Mouse (Mus musculus) embryonic fibroblast, embryonic 13.5 days (primary cell): ENCODE measurements around the gene Krt33a.

Source experiments
- CTCF ChIP-seq: IDR thresholded peaks from 2 replicates; pipeline ENCODE4 v1.5.1; 2011; ENCODE audit warnings: mild to moderate bottlenecking, control low read depth, low read length, moderate library complexity, borderline replicate concordance; ENCODE audit not compliant: insufficient read depth
- POLR2A ChIP-seq: IDR thresholded peaks from 2 replicates; pipeline ENCODE4 v1.6.1; 2011; ENCODE audit warnings: low read depth, mild to moderate bottlenecking, control low read depth, low read length, moderate library complexity

DNA sequence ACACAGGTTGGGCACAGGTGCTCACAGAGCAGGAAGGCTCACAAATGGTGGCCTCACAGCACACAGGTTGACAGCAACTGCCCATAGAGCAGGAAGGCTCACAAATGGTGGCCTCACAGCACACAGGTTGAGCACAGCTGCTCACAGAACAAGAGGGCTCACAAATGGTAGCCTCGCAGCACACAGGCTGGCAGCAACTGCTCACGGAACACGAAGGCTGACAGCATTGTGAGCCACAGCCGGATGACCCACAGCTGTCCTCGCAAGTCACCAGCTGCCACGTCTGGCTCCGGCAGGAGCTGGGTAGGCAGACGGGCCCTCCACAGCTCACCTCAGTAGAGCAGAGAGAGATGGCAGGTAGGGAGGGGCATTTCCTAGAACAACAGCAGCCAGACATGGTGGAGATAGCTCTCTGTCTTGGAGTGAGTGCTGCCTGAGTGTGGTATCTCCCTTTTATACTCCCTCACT lies 29.8 kb downstream of the Krt33a start, which contains the start of gene Krtap16-1:
- TF ChIP-seq POLR2A (no peak), CTCF (no peak)
